Comparison of ENCODE assay signal across 25 mouse cellular contexts in genomic region chr17:63195496-63195895, GRCm38 (mm10).
"Had no signal": no experiment of that assay in that cellular context is flagged by ENCODE, and none has a peak within 500 bp of the region (broad histone marks: within the 10 kb centered on the region; RNA-seq: fewer than 3 reads in every experiment).

No protein-coding gene starts in this region.

- ATAC-seq: hindbrain, postnatal 0 days; intestine, embryonic 16.5 days; liver, postnatal 0 days had no signal

- H3K27me3 ChIP-seq: heart, embryonic 13.5 days; heart, embryonic 15.5 days; hindbrain, embryonic 13.5 days; hindbrain, embryonic 15.5 days; limb, embryonic 12.5 days; liver, embryonic 13.5 days; liver, embryonic 15.5 days had no signal

- H3K4me2 ChIP-seq: heart, embryonic 11.5 days; heart, embryonic 13.5 days; heart, embryonic 15.5 days; hindbrain, embryonic 13.5 days; hindbrain, embryonic 15.5 days; limb, embryonic 12.5 days; liver, embryonic 13.5 days; liver, embryonic 15.5 days had no signal

- H3K4me1 ChIP-seq: hindbrain, embryonic 13.5 days; limb, embryonic 10.5 days; limb, embryonic 12.5 days had no signal

- H3K27ac ChIP-seq: gastrocnemius, adult 2 months; heart, adult 2 months; heart, embryonic 13.5 days; heart, embryonic 15.5 days; hindbrain, embryonic 13.5 days; hindbrain, embryonic 15.5 days; hindbrain, postnatal 0 days; layer of hippocampus, adult 2 months; left cerebral cortex, adult 2 months; limb, embryonic 10.5 days; limb, embryonic 12.5 days; liver, embryonic 13.5 days; liver, embryonic 15.5 days had no signal

- H3K36me3 ChIP-seq: heart, embryonic 13.5 days; heart, embryonic 15.5 days; hindbrain, embryonic 13.5 days; hindbrain, embryonic 15.5 days; limb, embryonic 10.5 days; limb, embryonic 12.5 days; liver, embryonic 13.5 days; liver, embryonic 15.5 days had no signal

- H3K4me3 ChIP-seq: gastrocnemius, adult 2 months; heart, adult 2 months; heart, embryonic 13.5 days; heart, embryonic 15.5 days; hindbrain, embryonic 13.5 days; hindbrain, embryonic 15.5 days; layer of hippocampus, adult 2 months; left cerebral cortex, adult 2 months; limb, embryonic 10.5 days; limb, embryonic 12.5 days; liver, embryonic 13.5 days; liver, embryonic 15.5 days had no signal

- H3K9me3 ChIP-seq: heart, embryonic 13.5 days; heart, embryonic 15.5 days; hindbrain, embryonic 13.5 days; hindbrain, embryonic 15.5 days; limb, embryonic 10.5 days; limb, embryonic 12.5 days; liver, embryonic 13.5 days; liver, embryonic 15.5 days had no signal

- H3K9ac ChIP-seq: heart, embryonic 13.5 days; heart, embryonic 15.5 days; hindbrain, embryonic 13.5 days; hindbrain, embryonic 15.5 days; limb, embryonic 12.5 days; liver, embryonic 13.5 days; liver, embryonic 15.5 days; liver, postnatal 0 days had no signal

- DNase-seq: gastrocnemius, adult 2 months; gastrocnemius, postnatal 10 days; gastrocnemius, postnatal 25 days; heart, adult 2 months; heart, postnatal 14 days; heart, postnatal 36 days; kidney, adult 11 months; kidney, adult 8-10 months; kidney, postnatal 14 days; kidney, postnatal 4 days; liver; liver, embryonic 13.5 days; liver, postnatal 0 days had no signal
